Mouse (Mus musculus) sigmoid colon, adult 10 weeks (tissue): ENCODE data around the gene Gm904. TPM values are rescaled to one million over a fixed set of nuclear protein-coding genes. Genes with fewer than 3 reads are reported as not detected.

Experiments
- polyA plus RNA-seq: library from polyadenylated mRNA; stranded (reverse); fragments of 350-450 nt; fragmentation: Illumina TruSeq; extraction: RNeasy Lipid Tissue Mini Kit (QIAGEN cat#74804); gene quantifications from one replicate; pipeline ENCODE4 v1.2.3, GENCODE M21; 2014; ENCODE audit warnings: low read depth, low replicate concordance

Gene Gm904
- not detected for polyA plus RNA-seq

GRCm38 (mm10) chr13:50642928-50643327 lies at the start of gene Gm904:
Gene Gm904, plus strand, starts transcription at chr13:50643228.

Other genes starting within 250 kb of the Gm904 start
- 6.2 TPM for gene Fbxw17, start 225.4 kb upstream of the Gm904 start, polyA plus RNA-seq
- gene Gm47429, start 199.3 kb upstream of the Gm904 start, polyA plus RNA-seq, result not detected
- not detected for gene Nutm2, start 175.9 kb upstream of the Gm904 start, polyA plus RNA-seq
- gene Gm8765, start 55.1 kb downstream of the Gm904 start, polyA plus RNA-seq, result not detected